Mouse (Mus musculus): Measurements from ENCODE around the gene Cdk4. TPM values are rescaled to one million over a fixed set of nuclear protein-coding genes. Genes with fewer than 3 reads are reported as not detected.

The Cdk4 gene
- polyA plus RNA-seq, 1 experiment from 2014 or later = 3,194 TPM

- DNase-seq (ENCODE audit: low spot score) (no peak), ATAC-seq (ENCODE audit: insufficient number of reproducible peaks, low FRiP score, low TSS enrichment, low read depth) (no peak)
- no peak within 1 kb of the TSS for H3K4me3 ChIP-seq (ENCODE audit: low read depth, low read length)
- H3K9ac ChIP-seq (ENCODE audit: low read length) = no peak within 1 kb of the TSS
- 0 out of 2 replicates have a peak, but pooled peaks cover 3% of the 10 kb centered on the region for H3K9me3 ChIP-seq (ENCODE audit: control insufficient read depth, low read length)
- no peaks in the 10 kb centered on the region for H3K36me3 ChIP-seq (ENCODE audit: control insufficient read depth, insufficient read depth, low read length)
- H3K27me3 ChIP-seq (ENCODE audit: control insufficient read depth, insufficient read depth, low read length) = peaks cover 35% of the 10 kb centered on the region
- no peak within 1 kb of the TSS for H3K4me2 ChIP-seq (ENCODE audit: low read depth, severe bottlenecking)
- WGBS = 69% methylated on average over 9 of the region's 9 CpGs
- H3K27ac ChIP-seq (replicated peaks; ENCODE audit: low read depth, low read length) = no peak within 1 kb of the TSS
- peaks cover 16% of the 10 kb centered on the region for H3K4me1 ChIP-seq (ENCODE audit: control insufficient read depth, insufficient read depth, low read length)
Observed at GRCm38 (mm10) chr10:127075080-127075479, 11.7 kb downstream of the Cdk4 start, which contains the start of gene Agap2. Gene Agap2 (plus strand): TSS chr10:127075284.

- 71% methylated on average over 8 of the region's 8 CpGs for WGBS
- Histone ChIP-seq H3K4me2 (ENCODE audit: low read depth, severe bottlenecking) (no peak overlapping the region), H3K4me3 (ENCODE audit: low read depth, low read length) (no peak overlapping the region), H3K9ac (ENCODE audit: low read length) (no peak overlapping the region), H3K4me1 (ENCODE audit: control insufficient read depth, insufficient read depth, low read length) (peaks cover 19% of the 10 kb centered on the region), H3K27ac (replicated peaks; ENCODE audit: low read depth, low read length) (no peak overlapping the region), H3K36me3 (ENCODE audit: control insufficient read depth, insufficient read depth, low read length) (no peaks in the 10 kb centered on the region), H3K27me3 (ENCODE audit: control insufficient read depth, insufficient read depth, low read length) (peaks cover 40% of the 10 kb centered on the region), H3K9me3 (ENCODE audit: control insufficient read depth, low read length) (0 out of 2 replicates have a peak, but pooled peaks cover 3% of the 10 kb centered on the region)
- ATAC-seq (ENCODE audit: insufficient number of reproducible peaks, low FRiP score, low TSS enrichment, low read depth) = no peak
- no peak for DNase-seq (ENCODE audit: low spot score)
Observed at GRCm38 (mm10) chr10:127075651-127076050, 12.3 kb downstream of the Cdk4 start.

- H3K4me1 ChIP-seq (ENCODE audit: control insufficient read depth, insufficient read depth, low read length) = peaks cover 21% of the 10 kb centered on the region
- no peaks in the 10 kb centered on the region for H3K36me3 ChIP-seq (ENCODE audit: control insufficient read depth, insufficient read depth, low read length)
- no peak overlapping the region for H3K9ac ChIP-seq (ENCODE audit: low read length)
- 32% methylated on average over 4 of the region's 4 CpGs for WGBS
- 0 out of 2 replicates have a peak, but pooled peaks cover 3% of the 10 kb centered on the region for H3K9me3 ChIP-seq (ENCODE audit: control insufficient read depth, low read length)
- no peak for DNase-seq (ENCODE audit: low spot score)
- no peak for ATAC-seq (ENCODE audit: insufficient number of reproducible peaks, low FRiP score, low TSS enrichment, low read depth)
- no peak overlapping the region for H3K4me2 ChIP-seq (ENCODE audit: low read depth, severe bottlenecking)
- H3K27ac ChIP-seq (replicated peaks; ENCODE audit: low read depth, low read length) = no peak overlapping the region
- peaks cover 45% of the 10 kb centered on the region for H3K27me3 ChIP-seq (ENCODE audit: control insufficient read depth, insufficient read depth, low read length)
- no peak overlapping the region for H3K4me3 ChIP-seq (ENCODE audit: low read depth, low read length)
Observed at GRCm38 (mm10) chr10:127076082-127076481, 12.7 kb downstream of the Cdk4 start.

- Histone ChIP-seq H3K27me3 (ENCODE audit: control insufficient read depth, insufficient read depth, low read length) (peaks cover 59% of the 10 kb centered on the region), H3K4me1 (ENCODE audit: control insufficient read depth, insufficient read depth, low read length) (peaks cover 26% of the 10 kb centered on the region), H3K9ac (ENCODE audit: low read length) (no peak overlapping the region), H3K4me3 (ENCODE audit: low read depth, low read length) (no peak overlapping the region), H3K36me3 (ENCODE audit: control insufficient read depth, insufficient read depth, low read length) (no peaks in the 10 kb centered on the region), H3K4me2 (ENCODE audit: low read depth, severe bottlenecking) (no peak overlapping the region), H3K9me3 (ENCODE audit: control insufficient read depth, low read length) (0 out of 2 replicates have a peak, but pooled peaks cover 3% of the 10 kb centered on the region), H3K27ac (replicated peaks; ENCODE audit: low read depth, low read length) (no peak overlapping the region)
- no peak for ATAC-seq (ENCODE audit: insufficient number of reproducible peaks, low FRiP score, low TSS enrichment, low read depth)
- no peak for DNase-seq (ENCODE audit: low spot score)
- WGBS = under 1% methylated on average over 10 of the region's 10 CpGs
Observed at GRCm38 (mm10) chr10:127077515-127077914, 14.2 kb downstream of the Cdk4 start.

GRCm38 (mm10) chr10:127078001-127078676, 14.8 kb downstream of the Cdk4 start:
- ATAC-seq (ENCODE audit: insufficient number of reproducible peaks, low FRiP score, low TSS enrichment, low read depth) (0 out of 2 replicates have a peak, but pooled peaks have one; percentile 32), DNase-seq (ENCODE audit: low spot score) (no peak)
- no peaks in the 10 kb centered on the region for H3K36me3 ChIP-seq (ENCODE audit: control insufficient read depth, insufficient read depth, low read length)
- H3K27me3 ChIP-seq (ENCODE audit: control insufficient read depth, insufficient read depth, low read length) = peaks cover 65% of the 10 kb centered on the region
- peaks cover 26% of the 10 kb centered on the region for H3K4me1 ChIP-seq (ENCODE audit: control insufficient read depth, insufficient read depth, low read length)
- H3K4me3 ChIP-seq (ENCODE audit: low read depth, low read length) = peak overlapping the region; percentile 43
- WGBS = 3% methylated on average over 12 of the region's 12 CpGs
- H3K9me3 ChIP-seq (ENCODE audit: control insufficient read depth, low read length) = 0 out of 2 replicates have a peak, but pooled peaks cover 3% of the 10 kb centered on the region
- no peak overlapping the region for H3K27ac ChIP-seq (replicated peaks; ENCODE audit: low read depth, low read length)
- H3K4me2 ChIP-seq (ENCODE audit: low read depth, severe bottlenecking) = peak overlapping the region; percentile 92; the same call in 1 of the 2 replicates
- H3K9ac ChIP-seq (ENCODE audit: low read length) = no peak overlapping the region

GRCm38 (mm10) chr10:127078677-127079575, 15.6 kb downstream of the Cdk4 start:
- Histone ChIP-seq H3K9ac (ENCODE audit: low read length) (peak overlapping the region; percentile 43), H3K36me3 (ENCODE audit: control insufficient read depth, insufficient read depth, low read length) (no peaks in the 10 kb centered on the region), H3K4me1 (ENCODE audit: control insufficient read depth, insufficient read depth, low read length) (peaks cover 26% of the 10 kb centered on the region), H3K27ac (replicated peaks; ENCODE audit: low read depth, low read length) (no peak overlapping the region), H3K9me3 (ENCODE audit: control insufficient read depth, low read length) (0 out of 2 replicates have a peak, but pooled peaks cover 3% of the 10 kb centered on the region), H3K27me3 (ENCODE audit: control insufficient read depth, insufficient read depth, low read length) (peaks cover 73% of the 10 kb centered on the region), H3K4me2 (ENCODE audit: low read depth, severe bottlenecking) (peak overlapping the region; percentile 92), H3K4me3 (ENCODE audit: low read depth, low read length) (peak overlapping the region; percentile 43)
- DNase-seq (ENCODE audit: low spot score) (peak; percentile 74), ATAC-seq (ENCODE audit: insufficient number of reproducible peaks, low FRiP score, low TSS enrichment, low read depth) (peak; percentile 7; the same call in 1 of the 2 replicates)
- under 1% methylated on average over 35 of the region's 49 CpGs for WGBS

- H3K9me3 ChIP-seq (ENCODE audit: control insufficient read depth, low read length) = 0 out of 2 replicates have a peak, but pooled peaks cover 3% of the 10 kb centered on the region
- peak overlapping the region; percentile 43 for H3K4me3 ChIP-seq (ENCODE audit: low read depth, low read length)
- H3K4me2 ChIP-seq (ENCODE audit: low read depth, severe bottlenecking) = peak overlapping the region; percentile 92
- peaks cover 79% of the 10 kb centered on the region for H3K27me3 ChIP-seq (ENCODE audit: control insufficient read depth, insufficient read depth, low read length)
- H3K36me3 ChIP-seq (ENCODE audit: control insufficient read depth, insufficient read depth, low read length) = no peaks in the 10 kb centered on the region
- peak overlapping the region; percentile 43 for H3K9ac ChIP-seq (ENCODE audit: low read length)
- DNase-seq (ENCODE audit: low spot score) = peak; percentile 48
- peaks cover 26% of the 10 kb centered on the region for H3K4me1 ChIP-seq (ENCODE audit: control insufficient read depth, insufficient read depth, low read length)
- H3K27ac ChIP-seq (replicated peaks; ENCODE audit: low read depth, low read length) = no peak overlapping the region
- WGBS = 1% methylated on average over 62 of the region's 70 CpGs
- no peak for ATAC-seq (ENCODE audit: insufficient number of reproducible peaks, low FRiP score, low TSS enrichment, low read depth)
Observed at GRCm38 (mm10) chr10:127079665-127080391, 16.5 kb downstream of the Cdk4 start.
